Mouse (Mus musculus) cerebellum, postnatal 4 days (tissue): ENCODE measurements around the gene Alkal2.

Experiments
- DNase-seq, 2 experiments: peaks; one replicate each; pipeline ENCODE4 v3.0.0; 2022; ENCODE audit warnings: low spot score in 2 of 2, mixed read lengths in 1 of 2

The Alkal2 gene

GRCm38 (mm10) chr12:30922401-30922800 is 38.3 kb downstream of the Alkal2 start:
- DNase-seq = no peak

- no peak for DNase-seq
Observed at GRCm38 (mm10) chr12:30928182-30928581, 44.1 kb downstream of the Alkal2 start.

GRCm38 (mm10) chr12:30933299-30933698 is 49.2 kb downstream of the Alkal2 start:
- no peak for DNase-seq

GRCm38 (mm10) chr12:30936899-30937298 is 52.8 kb downstream of the Alkal2 start:
- DNase-seq = no peak
